Mouse (Mus musculus) heart, postnatal 0 days (tissue): Measurements from ENCODE around the gene Ier3.

ENCODE experiments used
- CTCF ChIP-seq: IDR thresholded peaks from 2 replicates; pipeline ENCODE4 v1.5.1; 2016; ENCODE audit warnings: antibody characterized with exemption, control low read depth, low read depth
- EP300 ChIP-seq: IDR thresholded peaks from 2 replicates; pipeline ENCODE4 v1.6.1; 2016; ENCODE audit warnings: antibody characterized with exemption, low read depth

- TF ChIP-seq CTCF (no peak), EP300 (no peak)
Observed at GRCm38 (mm10) chr17:35817226-35817625, 4.3 kb upstream of the Ier3 start.
